Mouse (Mus musculus) cerebellum, adult (tissue): ENCODE results near the gene Cth.

ENCODE experiments used
- ATAC-seq: cut with Nextera tagmentation; 2 replicates; pipeline ENCODE4 v1.9.2; 2017; ENCODE audit warnings: mild to moderate bottlenecking, moderate library complexity, mixed read lengths; ENCODE audit not compliant: insufficient number of reproducible peaks, low FRiP score, low TSS enrichment

Gene Cth

DNA sequence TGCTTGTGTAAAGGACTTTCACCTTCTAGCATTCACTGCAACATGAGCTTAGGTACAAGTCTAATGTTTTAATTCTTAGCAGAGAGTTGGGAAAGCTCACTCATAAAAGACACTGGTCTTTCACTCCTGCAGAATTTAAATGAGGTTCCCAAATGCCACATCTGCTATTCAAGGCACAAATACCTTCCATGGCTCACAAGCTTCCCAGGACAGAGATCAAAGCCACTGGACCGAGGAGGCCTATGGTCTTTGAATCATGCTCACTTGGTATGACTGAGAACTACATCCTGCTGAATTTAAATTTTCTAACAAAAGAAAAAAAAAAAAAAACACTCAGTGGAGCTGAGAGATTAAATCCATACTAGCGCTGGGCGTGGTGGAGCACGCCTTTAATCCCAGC lies 8.5 kb downstream of the Cth start:
- ATAC-seq = no peak

DNA sequence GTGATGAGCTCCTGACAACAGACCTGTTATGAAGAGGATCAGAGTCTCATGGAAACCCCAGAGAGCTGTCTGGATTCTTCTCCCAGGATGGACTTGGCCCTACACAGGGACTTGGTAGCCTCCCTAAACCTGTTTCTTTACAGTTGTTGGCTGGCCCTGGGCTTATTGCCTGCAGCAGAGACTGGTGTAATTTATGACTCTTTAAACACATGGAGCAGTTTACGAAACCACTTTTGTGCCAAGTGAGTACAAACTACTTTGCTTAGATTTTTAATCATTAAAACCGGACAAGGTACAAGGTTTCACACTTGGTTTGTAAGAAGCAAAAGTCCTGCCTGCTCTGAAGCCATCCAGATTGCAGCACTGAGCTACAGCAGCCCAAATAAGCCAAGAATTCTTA lies 12.7 kb downstream of the Cth start:
- no peak for ATAC-seq

DNA sequence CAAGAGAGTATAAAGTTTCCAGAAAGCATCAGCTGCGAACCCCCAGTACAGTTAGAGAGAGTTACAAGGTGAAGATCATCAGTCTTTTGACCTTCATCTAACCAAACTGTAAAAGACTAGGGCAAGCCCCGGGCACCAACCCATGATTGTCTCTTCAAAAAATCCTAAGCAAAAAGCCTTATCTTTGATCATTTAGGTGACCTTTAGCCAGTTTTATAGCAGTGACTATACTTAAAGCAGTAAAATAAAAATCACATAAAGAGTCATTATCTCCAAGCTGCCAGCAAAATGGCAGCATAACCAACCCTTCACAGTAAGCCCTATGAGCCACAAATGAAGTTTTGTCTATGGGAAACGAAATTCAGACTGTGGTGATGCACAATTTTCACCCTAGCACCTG lies 14.6 kb downstream of the Cth start:
- ATAC-seq = no peak

DNA sequence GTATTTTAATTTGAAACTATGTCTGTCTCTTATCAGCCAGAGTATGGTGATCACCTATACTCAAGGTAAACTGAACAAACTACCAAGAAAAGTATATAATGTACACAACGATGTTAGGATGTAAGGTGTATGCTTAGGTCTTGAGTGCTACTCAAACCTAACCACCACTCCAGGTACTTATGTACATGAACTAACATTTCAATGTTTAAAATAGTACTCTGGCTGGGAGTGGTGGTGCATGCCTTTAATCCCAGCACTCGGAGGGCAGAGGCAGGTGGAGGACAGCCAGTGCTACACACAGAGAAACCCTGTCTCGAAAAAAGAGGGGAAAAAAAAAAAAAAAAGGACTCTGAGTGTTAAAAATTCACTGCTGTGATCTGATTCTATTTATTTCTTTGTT lies 16.7 kb downstream of the Cth start:
- no peak for ATAC-seq

DNA sequence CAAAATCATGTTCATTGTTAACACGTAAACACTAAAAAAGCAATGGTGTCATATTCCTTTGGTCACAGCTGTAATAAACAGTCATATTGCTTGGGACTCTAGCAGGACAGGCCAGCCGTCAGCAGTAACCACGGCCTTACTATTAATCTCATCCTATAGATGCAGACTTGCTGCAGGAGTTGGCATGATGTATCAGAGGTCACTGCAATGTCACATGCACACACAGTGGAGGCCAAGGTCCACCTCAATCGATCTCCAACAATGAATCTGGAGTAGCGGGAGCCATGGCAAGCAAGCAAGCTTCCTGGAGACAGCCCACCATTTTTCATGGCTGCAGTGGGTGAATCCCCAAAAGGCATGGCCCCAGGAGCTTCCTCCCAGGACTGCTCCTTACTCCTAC lies 23.2 kb downstream of the Cth start:
- ATAC-seq = no peak

DNA sequence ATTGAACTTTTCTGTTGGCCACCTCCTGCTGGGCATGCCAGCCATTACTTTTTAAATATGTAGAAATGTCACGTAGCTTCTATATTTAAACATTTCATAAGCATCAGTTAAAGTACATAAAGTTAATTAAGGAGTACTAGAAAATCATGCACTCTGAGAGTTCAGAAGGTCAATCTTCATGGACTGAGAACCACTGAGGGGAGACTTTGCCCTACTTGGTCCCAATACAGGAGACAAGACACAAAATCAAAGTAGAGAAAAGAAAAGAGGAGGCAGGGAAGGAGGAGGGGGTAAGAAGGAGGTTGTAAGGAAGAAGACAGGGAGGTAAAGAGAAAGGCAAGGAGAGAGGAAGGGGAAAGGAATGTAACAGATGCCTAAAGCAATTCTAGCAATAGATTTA lies 24.9 kb downstream of the Cth start:
- ATAC-seq = no peak

DNA sequence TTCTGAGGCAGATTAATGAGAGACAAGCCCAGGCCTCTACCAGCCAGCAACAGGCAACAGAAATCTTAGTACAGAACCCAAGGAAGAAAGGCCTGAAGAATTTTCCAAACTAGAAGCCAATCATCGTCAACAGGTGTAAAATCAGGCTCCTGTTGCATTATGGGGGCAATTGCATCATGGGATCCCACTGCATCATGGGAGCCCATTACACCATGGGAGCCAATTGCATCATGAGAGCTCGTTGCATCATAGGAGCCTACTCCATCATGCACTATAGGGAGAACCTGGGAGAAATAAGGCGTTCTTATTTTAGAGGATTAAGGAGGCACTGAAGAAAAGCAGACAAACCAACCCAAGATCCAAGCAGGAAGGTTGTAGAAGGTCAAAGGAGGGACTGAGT lies 27.2 kb downstream of the Cth start:
- no peak for ATAC-seq

DNA sequence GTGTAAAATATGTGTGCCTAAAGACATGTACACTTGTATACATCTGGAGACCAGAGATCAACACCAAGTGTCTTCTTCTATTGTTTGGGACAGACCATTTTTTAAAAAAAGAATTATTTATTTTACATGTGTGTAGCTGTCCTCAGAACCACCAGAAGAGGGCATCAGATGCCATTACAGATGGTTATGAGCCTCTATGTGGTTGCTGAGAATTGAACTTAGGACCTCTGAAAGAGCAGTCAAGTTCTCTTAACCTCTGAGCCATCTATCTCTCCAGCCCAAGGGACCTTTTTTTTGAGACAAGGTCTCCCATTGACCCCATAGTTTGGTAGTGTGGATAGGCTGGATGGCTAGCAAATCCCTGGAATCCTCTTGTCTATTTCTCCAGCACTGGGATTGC lies 33.1 kb downstream of the Cth start:
- no peak for ATAC-seq

DNA sequence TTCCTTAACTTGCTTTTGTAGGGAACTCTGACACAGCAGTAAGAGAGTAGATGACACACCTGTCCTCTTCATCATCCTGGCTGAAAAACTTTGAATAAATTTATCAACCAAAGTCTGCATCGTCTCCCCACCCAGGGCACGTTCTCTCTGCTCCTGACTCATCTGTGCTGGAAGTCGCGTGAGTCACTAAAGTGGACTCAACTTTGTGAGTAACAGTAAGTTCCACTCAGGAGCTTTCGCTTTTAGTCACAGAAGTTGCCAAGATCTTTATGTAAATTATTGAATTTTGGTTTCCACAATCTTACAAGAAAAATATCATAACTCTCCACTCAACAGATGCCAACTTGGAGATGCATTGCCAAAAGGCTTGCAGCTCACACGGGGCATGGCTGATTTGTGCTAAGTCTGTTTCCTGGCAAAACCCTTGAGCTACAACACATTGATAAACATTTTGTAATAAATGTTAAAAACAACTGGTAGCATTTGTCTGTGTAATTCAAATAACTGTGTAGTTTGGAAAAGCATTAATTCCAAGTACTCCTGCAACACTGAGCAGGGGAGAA lies 40.7 kb downstream of the Cth start:
- ATAC-seq = no peak

DNA sequence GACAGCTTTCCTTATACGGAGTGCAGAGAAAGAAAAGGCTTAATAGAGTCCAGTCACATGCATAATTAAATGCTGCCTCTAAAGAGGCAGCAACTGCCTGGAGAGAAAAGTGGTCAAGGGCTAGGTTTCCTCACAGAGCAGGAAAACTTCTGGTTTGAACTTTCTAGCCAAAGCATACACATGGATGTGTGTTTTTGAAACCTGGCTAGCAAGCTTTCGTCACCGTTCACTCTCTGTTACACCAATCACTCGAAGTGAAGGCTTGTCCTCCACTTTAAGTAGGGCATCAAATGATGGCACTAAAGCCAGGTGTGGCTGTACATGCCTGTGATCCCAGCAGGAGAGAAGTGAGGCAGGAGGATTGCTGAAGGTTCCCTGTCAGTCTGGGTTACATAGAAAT lies 41.8 kb downstream of the Cth start:
- ATAC-seq = no peak

DNA sequence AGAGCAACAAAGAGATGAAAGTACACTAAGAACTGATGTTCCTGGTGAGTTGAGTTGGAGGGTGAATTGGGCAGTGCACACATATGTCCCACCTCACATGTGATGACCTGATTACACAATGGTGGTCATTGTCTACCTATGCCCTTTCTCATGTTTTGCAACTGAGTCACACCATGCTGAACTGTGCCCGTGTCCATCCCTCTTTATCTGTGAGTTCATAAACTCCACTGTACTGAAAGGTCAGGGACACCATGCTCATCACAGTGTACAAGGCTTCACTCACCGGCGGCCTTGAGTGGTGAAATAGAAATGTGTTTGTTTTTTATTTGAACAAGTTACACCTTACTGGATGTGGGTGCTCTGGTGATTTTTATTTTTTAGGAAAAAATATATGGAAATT lies 42.9 kb downstream of the Cth start:
- no peak for ATAC-seq

DNA sequence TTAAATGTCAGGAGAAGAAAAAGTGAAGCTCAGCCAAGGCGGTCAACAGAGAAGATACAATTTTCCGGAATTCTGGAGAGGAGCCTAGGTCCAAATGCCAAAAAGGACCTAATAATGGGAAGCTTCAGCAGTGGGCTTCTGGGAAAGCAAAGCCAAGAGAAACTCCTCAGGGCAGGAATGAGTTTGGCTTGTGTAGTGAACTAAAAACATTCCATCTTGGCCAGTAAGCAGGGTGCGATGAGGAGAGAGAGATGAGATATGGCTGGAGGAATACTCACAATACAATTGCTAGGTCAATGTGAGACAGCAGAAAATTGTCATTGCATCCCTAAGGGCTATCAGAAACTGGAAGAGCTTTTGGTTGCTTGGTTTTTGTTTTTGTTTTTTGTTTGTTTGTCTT lies 43.9 kb downstream of the Cth start:
- ATAC-seq = no peak

DNA sequence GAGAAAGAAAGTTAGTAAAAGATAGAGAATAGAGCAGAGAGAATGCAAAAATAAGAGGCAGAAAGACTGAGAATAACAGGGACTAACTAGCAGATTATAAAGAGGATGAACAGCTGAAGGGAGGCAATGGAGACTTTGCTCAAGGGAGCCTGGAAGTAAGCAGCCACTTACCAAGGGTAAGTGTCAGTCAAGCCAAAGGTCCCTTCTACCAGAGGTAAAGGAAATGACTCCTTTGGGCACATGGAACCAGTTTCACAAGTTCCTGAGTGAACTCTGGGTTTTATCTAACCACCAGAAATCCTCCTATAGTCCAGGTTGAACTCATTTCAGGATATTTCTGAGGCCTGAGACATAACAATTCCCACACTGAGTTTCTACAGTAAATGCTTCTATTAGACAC lies 47.0 kb downstream of the Cth start:
- no peak for ATAC-seq

DNA sequence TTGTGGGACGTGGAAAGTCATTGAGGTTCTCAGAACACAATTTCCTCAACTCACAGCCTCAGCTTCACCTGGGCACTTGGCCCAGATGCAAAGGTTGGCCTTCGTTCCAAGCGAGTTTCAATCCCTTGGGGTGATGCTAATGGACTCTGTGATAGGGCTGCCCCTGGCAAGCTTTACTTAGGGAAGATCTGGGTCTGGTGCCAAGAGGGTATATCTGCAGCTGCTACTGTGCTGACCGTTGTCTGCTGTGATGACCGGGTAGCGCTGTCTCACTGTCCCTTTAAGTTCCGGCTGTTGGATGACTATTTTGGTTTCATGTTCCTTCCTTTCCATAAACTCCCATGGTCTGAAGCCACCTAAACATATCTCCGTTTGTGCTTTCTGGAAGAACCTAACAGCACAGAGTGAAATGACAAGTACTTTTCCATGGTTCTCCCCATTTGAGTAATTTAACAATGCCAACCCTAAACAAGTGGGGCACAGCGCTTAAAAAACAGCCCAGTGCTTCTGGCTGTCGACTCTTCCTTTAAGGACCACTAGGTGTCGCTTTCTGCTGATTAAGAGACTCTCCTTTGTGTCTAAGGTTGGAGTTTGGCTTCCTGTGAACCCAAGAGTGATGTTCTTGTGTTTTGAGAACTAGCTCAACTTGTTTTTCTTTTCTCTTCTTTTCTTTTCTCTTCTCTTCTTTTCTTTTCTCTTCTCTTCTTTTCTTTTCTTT lies 48.3 kb downstream of the Cth start:
- peak; percentile 90 for ATAC-seq

DNA sequence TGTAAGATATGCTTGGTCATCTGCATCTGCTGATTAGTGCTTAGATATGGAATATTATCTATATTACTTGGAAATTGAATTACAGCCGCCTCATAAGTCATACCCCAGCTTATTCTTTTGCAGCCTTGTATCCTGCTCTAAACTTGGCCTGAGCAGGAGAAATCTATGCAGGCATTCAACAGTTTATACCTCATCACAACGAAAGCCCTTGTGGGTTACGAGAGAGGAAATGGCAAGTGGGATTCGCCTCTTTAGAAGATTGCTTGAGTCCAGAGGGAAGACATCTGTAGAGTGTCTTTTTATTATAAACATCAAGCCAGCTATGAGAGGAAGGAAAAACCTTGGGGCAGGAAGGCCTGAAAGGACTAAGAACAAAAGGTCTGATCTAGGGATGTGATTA lies 52.0 kb downstream of the Cth start:
- ATAC-seq = no peak

DNA sequence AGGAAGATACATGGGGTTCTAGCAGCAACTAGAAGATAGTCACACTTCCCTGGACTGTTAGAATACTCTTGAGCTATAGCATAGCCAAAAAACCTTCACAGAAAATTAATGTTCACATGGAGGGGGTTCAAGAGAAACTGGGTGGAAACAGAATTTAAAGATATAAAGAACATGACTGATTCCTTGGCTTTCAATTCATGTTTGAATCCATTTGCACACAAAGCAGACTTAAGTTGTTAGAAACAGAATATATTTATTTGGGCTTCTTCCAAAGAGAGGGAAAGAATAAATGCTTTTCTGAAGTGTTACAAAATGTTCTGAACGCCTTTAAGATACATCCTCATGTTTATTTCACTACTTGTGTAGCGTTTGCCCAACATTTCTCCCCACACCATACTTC lies 57.0 kb downstream of the Cth start:
- ATAC-seq = no peak

DNA sequence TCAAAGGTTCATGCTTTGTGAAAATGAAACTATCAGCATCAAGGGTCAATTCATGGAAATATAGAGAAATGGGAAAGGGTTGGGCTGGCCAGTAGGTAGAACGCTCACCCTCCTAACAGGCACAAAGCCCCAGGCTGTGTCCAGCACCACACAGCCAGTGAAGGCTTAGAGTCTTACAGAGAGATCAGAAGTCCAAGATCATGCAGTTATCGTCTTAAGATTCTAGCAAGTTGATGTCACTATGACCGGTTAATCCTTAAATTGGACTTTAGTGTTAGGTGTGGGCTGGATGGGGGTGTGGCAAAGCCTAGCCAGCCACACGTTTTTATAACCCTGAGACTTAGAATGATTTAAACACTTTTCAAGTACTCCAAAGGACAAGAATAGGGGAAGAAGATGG lies 58.6 kb downstream of the Cth start:
- no peak for ATAC-seq

DNA sequence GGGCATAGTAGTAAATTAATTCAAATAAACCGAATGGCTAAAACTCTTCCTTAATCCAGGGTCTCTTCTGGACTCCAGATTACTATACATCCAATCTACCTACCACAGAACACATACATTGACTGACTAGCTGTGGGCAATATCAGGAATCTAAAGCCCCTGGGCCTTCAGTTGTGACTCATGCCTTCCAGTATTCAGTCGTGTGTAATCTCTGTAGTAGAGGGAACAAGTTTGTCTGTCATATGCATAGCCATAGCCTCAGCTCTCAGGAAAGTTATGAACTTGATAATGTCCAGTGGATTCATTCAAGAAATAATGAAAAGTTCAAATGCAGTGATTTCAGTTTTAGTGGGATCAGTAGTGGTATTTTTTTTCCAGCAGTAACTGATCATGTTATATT lies 59.0 kb downstream of the Cth start:
- no peak for ATAC-seq

DNA sequence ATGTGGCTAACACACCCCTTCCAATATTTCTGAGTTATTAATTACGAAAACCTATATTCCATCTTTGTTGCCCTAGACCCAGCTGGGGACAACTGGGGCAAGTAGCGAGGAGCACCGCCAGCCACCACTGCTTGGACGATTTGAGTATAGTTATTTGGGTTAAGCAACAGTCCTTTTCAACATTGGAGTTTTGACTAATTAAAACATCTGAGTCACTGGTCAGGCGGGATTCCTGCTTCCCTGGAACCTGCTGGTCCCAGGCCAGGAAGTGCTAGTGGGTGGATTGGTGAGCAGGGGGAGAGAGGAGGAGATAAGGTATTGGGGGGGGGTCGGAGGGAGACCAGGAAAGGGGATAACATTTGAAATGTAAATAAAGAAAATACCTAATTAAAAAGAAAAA lies 59.4 kb downstream of the Cth start:
- no peak for ATAC-seq

DNA sequence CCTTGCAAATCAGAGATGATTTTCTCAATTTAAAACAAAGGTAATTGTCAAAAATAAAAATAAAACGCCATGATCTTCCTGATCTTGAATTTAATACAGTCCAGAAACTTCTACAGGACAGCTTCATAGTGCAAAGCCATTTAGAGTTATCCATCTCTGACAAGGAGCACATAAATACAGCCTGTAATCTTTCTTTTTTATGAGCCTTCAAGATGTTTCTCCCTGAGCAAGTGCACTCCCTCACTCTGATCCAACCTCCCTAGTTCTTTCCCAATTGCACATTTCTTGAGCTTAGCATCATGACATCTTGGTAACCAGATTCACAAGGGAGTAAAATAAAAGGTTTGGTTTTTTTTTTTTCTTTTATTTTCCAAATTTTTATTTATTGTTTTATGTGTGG lies 72.1 kb downstream of the Cth start:
- ATAC-seq = no peak

DNA sequence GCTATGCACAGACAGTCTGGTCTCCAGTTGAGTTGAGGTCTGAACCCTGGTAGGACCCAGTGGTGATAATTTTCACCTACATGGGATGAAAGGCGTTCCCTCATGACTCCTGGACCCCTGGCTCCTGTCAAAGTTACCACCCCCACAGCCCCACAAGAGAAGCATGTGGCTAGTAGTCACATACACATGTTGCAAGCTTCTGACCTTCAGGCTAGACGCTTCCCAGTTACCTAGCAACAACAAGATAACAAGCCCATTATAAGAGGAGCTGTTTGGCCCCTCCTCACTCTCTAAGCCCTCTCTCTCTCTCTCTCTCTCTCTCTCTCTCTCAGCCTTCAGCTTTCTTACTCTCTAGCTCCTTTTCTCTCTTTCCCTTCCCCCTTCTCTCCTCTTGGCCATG lies 76.4 kb downstream of the Cth start:
- no peak for ATAC-seq

DNA sequence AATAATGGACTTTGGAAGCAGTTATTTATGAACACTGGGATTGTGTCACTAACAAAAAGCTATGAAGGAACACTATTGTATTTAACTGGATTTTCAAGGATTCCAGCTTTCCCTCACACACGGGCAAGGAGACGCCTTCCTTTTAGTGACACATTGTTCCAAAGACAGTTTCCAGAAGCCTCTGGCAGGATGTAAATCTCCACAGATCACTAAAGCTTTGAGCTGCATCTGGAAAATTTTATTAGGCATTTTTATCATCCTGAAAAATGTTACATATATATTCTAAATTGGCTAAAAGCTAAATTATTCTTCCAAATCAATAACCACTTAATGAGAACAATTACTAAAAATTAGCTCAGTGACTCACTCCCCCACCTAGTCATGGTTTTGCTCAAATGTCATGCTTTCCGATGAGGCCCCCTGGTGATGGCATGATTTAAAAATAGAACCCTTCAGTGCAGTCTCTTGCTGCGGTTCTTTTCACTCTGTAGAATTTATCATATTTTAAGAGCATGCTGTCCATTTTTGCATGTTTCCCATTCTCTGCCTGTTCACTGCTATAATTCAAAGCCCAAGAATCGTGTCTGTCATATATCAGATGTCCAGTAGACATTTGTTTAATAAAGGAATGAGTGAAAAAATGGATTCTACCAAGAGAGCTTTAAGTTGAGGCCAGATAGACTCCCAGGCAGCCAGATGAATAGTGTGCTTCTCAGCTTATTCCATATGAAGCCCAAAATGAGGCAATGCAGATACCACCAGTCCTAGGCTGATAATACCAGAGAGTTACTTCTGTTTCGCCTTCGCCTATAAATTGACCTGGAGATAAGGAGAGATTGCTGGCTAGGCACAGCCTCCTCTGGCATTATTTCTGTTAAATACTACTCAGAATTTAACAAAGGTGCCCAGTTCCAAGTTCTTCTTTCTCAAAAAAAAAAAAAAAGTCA lies 77.3 kb downstream of the Cth start:
- ATAC-seq = no peak
